Mouse (Mus musculus): ENCODE results near the gene Arf6.
"Not testable (repeated sequence)": the region's sequence is repeated elsewhere in the genome, so short reads cannot be mapped to it uniquely, and the experiment has no call there.

The Arf6 gene

GRCm38 (mm10) chr12:69373850-69374766, 2.2 kb downstream of the Arf6 start:
- no peak for DNase-seq

GRCm38 (mm10) chr12:69376132-69376531, 4.2 kb downstream of the Arf6 start:
- no peak for DNase-seq

- DNase-seq: no peak
These were observed 5.2 kb downstream of the Arf6 start for GRCm38 (mm10) chr12:69377188-69377587.

- not testable (repeated sequence) for DNase-seq
These were observed 5.7 kb downstream of the Arf6 start for GRCm38 (mm10) chr12:69377636-69378035.

- no peak for DNase-seq
These were observed 6.9 kb downstream of the Arf6 start for GRCm38 (mm10) chr12:69378558-69379454.

- DNase-seq: no peak
These were observed 10.9 kb downstream of the Arf6 start for GRCm38 (mm10) chr12:69382880-69383279.

- no peak for DNase-seq
These were observed 12.7 kb downstream of the Arf6 start for GRCm38 (mm10) chr12:69384606-69385005.

GRCm38 (mm10) chr12:69385542-69386280, 13.8 kb downstream of the Arf6 start:
- no peak for DNase-seq

- not testable (repeated sequence) for DNase-seq
These were observed 14.4 kb downstream of the Arf6 start for GRCm38 (mm10) chr12:69386281-69386732.

- no peak for DNase-seq
These were observed 16.4 kb downstream of the Arf6 start for GRCm38 (mm10) chr12:69388321-69388869.

GRCm38 (mm10) chr12:69389273-69389938, 17.5 kb downstream of the Arf6 start:
- DNase-seq: no peak

GRCm38 (mm10) chr12:69390000-69390698, 18.2 kb downstream of the Arf6 start:
- DNase-seq: no peak

GRCm38 (mm10) chr12:69393076-69393475, 21.1 kb downstream of the Arf6 start:
- no peak for DNase-seq

GRCm38 (mm10) chr12:69394456-69394855, 22.5 kb downstream of the Arf6 start:
- no peak for DNase-seq

GRCm38 (mm10) chr12:69400367-69400766, 28.4 kb downstream of the Arf6 start:
- no peak for DNase-seq

- DNase-seq: no peak
These were observed 28.9 kb downstream of the Arf6 start for GRCm38 (mm10) chr12:69400871-69401286.

GRCm38 (mm10) chr12:69402100-69402499, 30.1 kb downstream of the Arf6 start:
- DNase-seq: no peak

GRCm38 (mm10) chr12:69402594-69403167, 30.7 kb downstream of the Arf6 start:
- no peak for DNase-seq

- DNase-seq: no peak
These were observed 38.8 kb downstream of the Arf6 start for GRCm38 (mm10) chr12:69410767-69411166.

GRCm38 (mm10) chr12:69411936-69412335, 40.0 kb downstream of the Arf6 start:
- no peak for DNase-seq

- no peak for DNase-seq
These were observed 41.4 kb downstream of the Arf6 start for GRCm38 (mm10) chr12:69413303-69413702.

Measured in kidney, adult 11 months (tissue).